Mouse (Mus musculus): ENCODE data around the gene Haus3.

Haus3 gene

GRCm38 (mm10) chr5:34105681-34106080 is 63.6 kb downstream of the Haus3 start:
- ATAC-seq (ENCODE audit: low TSS enrichment): no peak

All from frontal cortex, adult (tissue).